Mouse (Mus musculus) hindbrain, embryonic 16.5 days (tissue): ENCODE data around the gene Recql5. TPM values are rescaled to one million over a fixed set of nuclear protein-coding genes. Genes with fewer than 3 reads are reported as not detected.

ENCODE experiments used
- ATAC-seq: fragments of 200-750 bp; cut with Nextera tagmentation; 2 replicates; pipeline ENCODE4 v1.8.0; 2017; ENCODE audit warnings: moderate TSS enrichment, moderate library complexity
- H3K27ac ChIP-seq: fragments of 300-500 bp; sonication (generic); 2 replicates; pipeline ENCODE4 v1.5.1; 2014; ENCODE audit warnings: low read depth, mild to moderate bottlenecking, control low read depth, low read length, moderate library complexity
- H3K27me3 ChIP-seq: fragments of 300-500 bp; sonication (generic); replicated peaks from 2 replicates; pipeline ENCODE4 v1.6.1; 2014; ENCODE audit warnings: low read length; ENCODE audit not compliant: control insufficient read depth, insufficient read depth
- H3K36me3 ChIP-seq: fragments of 300-500 bp; sonication (generic); 2 replicates; pipeline ENCODE4 v1.6.1; 2014; ENCODE audit warnings: mild to moderate bottlenecking, low read length, moderate library complexity, mixed read lengths; ENCODE audit not compliant: control insufficient read depth, insufficient read depth
- H3K4me1 ChIP-seq: fragments of 300-500 bp; sonication (generic); 2 replicates; pipeline ENCODE4 v1.6.1; 2014; ENCODE audit warnings: low read depth, low read length; ENCODE audit not compliant: control insufficient read depth, insufficient read depth
- H3K4me2 ChIP-seq: fragments of 300-500 bp; sonication (generic); 2 replicates; pipeline ENCODE4 v1.6.1; 2014; ENCODE audit warnings: mild to moderate bottlenecking, low read length, control low read depth, moderate library complexity
- H3K4me3 ChIP-seq: fragments of 300-500 bp; sonication (generic); 2 replicates; pipeline ENCODE4 v1.5.1; 2014; ENCODE audit warnings: mild to moderate bottlenecking, low read length, control low read depth, moderate library complexity
- H3K9ac ChIP-seq: fragments of 300-500 bp; sonication (generic); 2 replicates; pipeline ENCODE4 v1.6.1; 2014; ENCODE audit warnings: low read depth, mild to moderate bottlenecking, control low read depth, low read length, moderate library complexity
- H3K9me3 ChIP-seq: fragments of 300-500 bp; sonication (generic); 2 replicates; pipeline ENCODE4 v1.6.1; 2014; ENCODE audit warnings: mild to moderate bottlenecking, low read length, moderate library complexity; ENCODE audit not compliant: control insufficient read depth
- WGBS: fragments of 180-500 bp; shearing (Covaris S2); extraction: QIAGEN DNeasy Blood & Tissue Kit; methylation state at CpG from one replicate; pipeline ENCODE4 v1.1.7; 2014; 5-methylcytosine and 5-hydroxymethylcytosine counted together
- polyA plus RNA-seq: library from polyadenylated mRNA; unstranded; fragments of >200 nt; fragmentation: Nextera tagmentation; extraction: Ambion mirVana; gene quantifications from 2 replicates; pipeline ENCODE4 v1.2.1, GENCODE M21; 2015

The Recql5 gene
- polyA plus RNA-seq, 1 experiment from 2014 or later, result 21.3 TPM

DNA sequence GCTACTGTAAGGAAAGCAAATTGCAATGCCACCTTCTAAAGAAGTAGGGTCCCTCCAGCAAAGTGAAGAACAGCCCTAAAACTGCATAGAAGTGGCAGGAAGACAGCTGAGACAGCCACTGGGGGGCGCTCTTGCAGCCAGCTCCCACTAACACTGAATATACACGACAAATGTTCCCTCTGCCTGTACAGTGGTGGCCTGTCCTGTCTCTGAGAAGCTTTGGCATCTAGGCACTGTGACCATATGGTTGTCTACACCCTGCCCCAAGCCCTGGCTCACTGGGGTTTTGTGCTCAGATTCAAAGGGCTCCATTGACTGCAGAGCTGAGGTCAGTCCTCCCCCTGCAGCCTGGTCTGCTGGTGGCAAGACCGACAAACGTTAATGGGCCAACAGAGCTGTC, 34.4 kb downstream of the Recql5 start:
- no peaks in the 10 kb centered on the region for H3K27me3 ChIP-seq
- H3K9ac ChIP-seq, result no peak overlapping the region
- H3K4me2 ChIP-seq, result no peak overlapping the region

DNA sequence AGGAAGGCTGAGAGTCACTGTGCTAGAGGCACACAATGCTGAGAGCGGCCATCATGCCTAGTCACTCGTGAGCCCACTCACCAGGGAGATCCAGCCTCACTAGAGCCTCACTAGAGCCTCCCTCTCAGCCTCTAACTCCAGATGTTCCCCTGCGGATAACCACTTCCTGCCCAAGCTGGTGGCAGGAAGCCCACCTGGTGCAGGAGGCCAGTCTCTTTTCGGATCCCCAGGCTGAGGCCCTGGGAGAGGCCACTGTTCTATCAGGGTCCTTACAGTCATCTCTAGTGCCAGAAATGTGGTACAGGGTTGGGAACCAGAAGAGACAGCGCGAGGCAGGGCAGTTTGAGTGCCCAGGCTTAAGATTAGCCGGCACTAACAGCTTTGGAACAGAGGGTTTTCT, 34.8 kb downstream of the Recql5 start:
- H3K36me3 ChIP-seq, result peaks cover 6% of the 10 kb centered on the region; the same call in 1 of the 2 replicates
- H3K4me3 ChIP-seq, result no peak overlapping the region
- 86% methylated on average over 7 of the region's 7 CpGs for WGBS
- no peaks in the 10 kb centered on the region for H3K27me3 ChIP-seq
- no peak overlapping the region for H3K9ac ChIP-seq
- no peak for ATAC-seq
- no peaks in the 10 kb centered on the region for H3K9me3 ChIP-seq
- H3K27ac ChIP-seq, result no peak overlapping the region
- no peak overlapping the region for H3K4me2 ChIP-seq
- peaks cover 4% of the 10 kb centered on the region; the same call in 1 of the 2 replicates for H3K4me1 ChIP-seq

More for the DNA sequence above, 34.4 kb downstream of the Recql5 start:
- ATAC-seq, result peak; percentile 77
- no peak overlapping the region for H3K4me3 ChIP-seq
- peaks cover 4% of the 10 kb centered on the region; the same call in 1 of the 2 replicates for H3K4me1 ChIP-seq
- peaks cover 6% of the 10 kb centered on the region; the same call in 1 of the 2 replicates for H3K36me3 ChIP-seq
- 7% methylated on average over 4 of the region's 4 CpGs for WGBS
- H3K9me3 ChIP-seq, result no peaks in the 10 kb centered on the region
- H3K27ac ChIP-seq, result no peak overlapping the region

DNA sequence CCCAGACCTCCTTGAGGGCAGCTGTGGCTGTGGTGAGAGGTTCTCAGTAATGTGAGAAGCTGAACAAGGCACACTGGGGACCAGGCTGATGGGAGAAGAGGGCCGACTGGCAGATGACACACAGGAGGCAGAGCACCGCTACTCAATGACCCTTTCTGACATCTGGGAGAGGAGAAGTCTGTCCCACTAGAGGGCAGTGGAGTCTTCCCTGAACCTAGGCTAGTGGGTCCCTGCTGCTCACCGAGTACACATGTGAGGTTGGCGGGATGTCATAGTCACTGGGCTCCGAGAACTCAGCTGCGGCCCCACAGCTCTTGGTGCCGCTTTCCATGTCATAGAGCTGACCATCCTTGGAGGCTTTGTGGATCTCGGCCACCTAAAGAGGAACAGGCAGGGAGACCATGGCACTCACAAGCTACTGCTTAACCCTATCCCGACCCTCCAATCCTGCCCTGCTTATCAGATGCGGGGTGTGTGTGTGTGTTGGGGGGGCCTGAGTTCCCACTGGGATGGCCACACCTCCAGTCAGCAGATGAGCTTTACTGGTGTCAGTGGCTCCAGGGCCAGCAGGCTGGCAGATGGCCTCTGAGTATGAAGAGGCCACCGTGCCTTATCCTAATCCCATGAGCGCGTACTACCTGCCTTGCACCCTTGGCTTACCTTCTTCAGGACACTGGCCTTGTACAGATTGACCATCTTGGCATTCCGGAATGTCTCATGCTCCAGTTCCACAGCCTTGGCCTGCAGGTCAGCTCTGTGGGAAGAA, 38.3 kb downstream of the Recql5 start:
- WGBS, result 69% methylated on average over 14 of the region's 14 CpGs
- ATAC-seq, result no peak
- H3K9me3 ChIP-seq, result no peaks in the 10 kb centered on the region
- H3K4me2 ChIP-seq, result no peak overlapping the region
- no peak overlapping the region for H3K27ac ChIP-seq
- no peak overlapping the region for H3K9ac ChIP-seq
- no peaks in the 10 kb centered on the region for H3K27me3 ChIP-seq
- peaks cover under 1% of the 10 kb centered on the region; the same call in 1 of the 2 replicates for H3K4me1 ChIP-seq
- H3K4me3 ChIP-seq, result no peak overlapping the region
- H3K36me3 ChIP-seq, result peaks cover 9% of the 10 kb centered on the region; the same call in 1 of the 2 replicates

DNA sequence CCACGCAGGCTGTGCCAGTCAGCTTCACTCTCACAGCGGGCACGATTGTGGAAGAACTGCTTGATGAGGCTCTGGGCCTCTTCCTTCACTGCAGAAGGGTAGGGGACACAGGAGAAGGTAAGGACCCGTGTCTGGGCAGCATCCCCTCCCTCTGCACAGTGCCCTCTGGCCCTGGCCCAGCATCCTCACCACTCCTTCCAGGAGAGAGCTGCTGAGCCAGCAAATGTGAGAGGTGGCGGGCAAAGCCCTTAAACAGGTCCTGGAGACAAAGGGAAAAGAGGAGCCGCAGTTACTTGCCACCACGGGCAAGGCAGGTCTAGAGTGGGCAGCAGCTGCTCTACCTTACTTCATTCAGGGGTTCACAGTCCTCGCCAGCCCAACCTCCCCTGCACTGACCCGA, 40.2 kb downstream of the Recql5 start:
- H3K9me3 ChIP-seq, result no peaks in the 10 kb centered on the region
- no peak overlapping the region for H3K9ac ChIP-seq
- no peak overlapping the region for H3K4me3 ChIP-seq
- no peak overlapping the region for H3K27ac ChIP-seq
- 86% methylated on average over 9 of the region's 9 CpGs for WGBS
- no peaks in the 10 kb centered on the region for H3K4me1 ChIP-seq
- no peak overlapping the region for H3K4me2 ChIP-seq
- peaks cover 9% of the 10 kb centered on the region; the same call in 1 of the 2 replicates for H3K36me3 ChIP-seq
- ATAC-seq, result no peak
- H3K27me3 ChIP-seq, result no peaks in the 10 kb centered on the region

DNA sequence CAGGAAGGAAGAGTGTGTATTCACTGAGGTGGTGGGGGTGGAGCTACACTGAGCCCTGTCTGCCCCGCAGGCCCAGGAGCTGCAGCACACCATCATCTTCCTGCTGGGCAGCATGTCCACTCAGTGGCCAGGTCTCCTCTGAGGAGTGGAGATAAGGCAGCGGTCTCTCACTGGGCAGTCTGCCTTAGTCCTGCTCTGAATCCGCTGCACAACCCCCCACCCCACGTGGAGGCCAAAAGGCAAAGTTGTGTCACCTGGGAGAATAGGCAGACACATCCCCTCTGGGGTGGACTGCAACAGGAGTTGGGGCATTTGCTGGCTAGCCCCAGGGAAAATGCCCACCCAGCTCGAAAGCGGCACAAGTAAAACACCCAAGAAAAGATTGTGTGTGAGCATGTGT, 41.1 kb downstream of the Recql5 start:
- Histone ChIP-seq H3K27ac (no peak overlapping the region), H3K9ac (no peak overlapping the region), H3K4me1 (no peaks in the 10 kb centered on the region), H3K9me3 (no peaks in the 10 kb centered on the region), H3K27me3 (no peaks in the 10 kb centered on the region), H3K4me3 (no peak overlapping the region), H3K4me2 (no peak overlapping the region), H3K36me3 (peaks cover 9% of the 10 kb centered on the region; the same call in 1 of the 2 replicates)
- WGBS, result 58% methylated on average over 6 of the region's 6 CpGs
- no peak for ATAC-seq

DNA sequence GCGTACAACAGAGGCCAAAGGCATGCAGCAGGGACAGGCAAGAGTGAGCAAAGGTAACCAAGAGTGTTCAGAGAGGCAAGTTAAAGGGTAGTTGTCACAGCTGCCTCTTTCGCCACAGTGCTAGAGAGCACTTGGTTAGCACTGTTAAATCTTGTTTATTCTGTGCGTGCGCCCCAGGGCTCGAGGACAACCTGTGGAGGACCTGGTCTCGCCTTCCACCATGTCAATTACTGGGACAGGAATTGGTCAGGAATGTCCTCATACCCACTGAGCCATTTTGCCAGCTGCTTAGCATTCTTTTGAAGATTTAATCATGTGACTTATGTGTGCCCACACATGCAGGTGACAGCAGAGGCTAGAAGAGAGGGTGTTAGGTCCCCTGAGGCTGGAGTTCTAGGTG, 44.1 kb downstream of the Recql5 start:
- H3K4me3 ChIP-seq, result no peak overlapping the region
- H3K36me3 ChIP-seq, result 0 out of 2 replicates have a peak, but pooled peaks cover 3% of the 10 kb centered on the region
- H3K4me1 ChIP-seq, result no peaks in the 10 kb centered on the region
- no peak overlapping the region for H3K9ac ChIP-seq
- no peak for ATAC-seq
- no peaks in the 10 kb centered on the region for H3K9me3 ChIP-seq
- no peak overlapping the region for H3K27ac ChIP-seq
- no peaks in the 10 kb centered on the region for H3K27me3 ChIP-seq
- 90% methylated on average over 6 of the region's 6 CpGs for WGBS
- H3K4me2 ChIP-seq, result no peak overlapping the region

DNA sequence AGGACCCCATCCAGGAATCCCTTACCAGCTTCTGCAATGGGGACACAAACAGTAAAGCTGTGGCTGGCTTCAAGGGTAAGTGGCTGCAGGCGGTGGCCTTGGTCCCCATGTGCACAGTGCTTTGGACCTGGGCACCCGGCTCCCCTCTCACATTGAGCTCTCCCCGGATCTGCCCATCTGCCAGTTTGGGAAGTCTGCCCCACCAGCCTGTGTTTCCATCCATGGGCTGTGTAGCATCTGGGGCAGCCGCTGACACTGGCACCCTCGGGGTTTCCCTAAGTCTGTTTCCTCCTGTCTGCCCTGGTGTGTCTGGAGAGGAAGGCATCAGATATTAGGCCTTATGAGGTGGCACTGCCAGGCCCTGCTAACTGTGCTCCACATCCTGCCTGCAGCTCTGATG, 45.3 kb downstream of the Recql5 start:
- no peak for ATAC-seq
- WGBS, result 50% methylated on average over 5 of the region's 5 CpGs
- H3K36me3 ChIP-seq, result 0 out of 2 replicates have a peak, but pooled peaks cover under 1% of the 10 kb centered on the region
- no peaks in the 10 kb centered on the region for H3K27me3 ChIP-seq
- H3K9me3 ChIP-seq, result no peaks in the 10 kb centered on the region
- no peak overlapping the region for H3K27ac ChIP-seq
- H3K4me2 ChIP-seq, result no peak overlapping the region
- H3K4me1 ChIP-seq, result no peaks in the 10 kb centered on the region
- no peak overlapping the region for H3K9ac ChIP-seq
- H3K4me3 ChIP-seq, result no peak overlapping the region

DNA sequence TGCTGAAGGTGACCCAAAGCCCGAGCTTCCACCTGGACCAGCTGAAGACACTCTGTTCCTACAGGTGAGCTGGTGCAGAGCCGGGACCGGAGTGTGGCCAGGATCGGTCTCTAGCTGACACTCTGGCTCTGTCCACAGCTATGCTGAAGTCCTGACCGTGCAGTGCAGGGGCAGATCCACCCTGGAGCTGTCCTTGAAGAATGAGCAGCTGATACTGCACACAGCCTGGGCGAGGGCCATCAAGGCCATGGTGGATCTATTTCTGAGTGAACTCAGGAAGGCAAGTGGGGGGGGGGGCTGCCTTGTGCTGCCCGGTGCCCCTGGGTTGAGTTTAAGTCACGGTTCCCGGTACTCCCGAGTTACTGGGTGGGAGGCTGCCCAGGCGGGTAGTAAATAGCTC, 46.8 kb downstream of the Recql5 start:
- H3K27me3 ChIP-seq, result 0 out of 2 replicates have a peak, but pooled peaks cover 2% of the 10 kb centered on the region
- no peaks in the 10 kb centered on the region for H3K36me3 ChIP-seq
- no peak overlapping the region for H3K4me2 ChIP-seq
- no peak overlapping the region for H3K4me3 ChIP-seq
- H3K9me3 ChIP-seq, result no peaks in the 10 kb centered on the region
- no peak overlapping the region for H3K27ac ChIP-seq
- no peak overlapping the region for H3K9ac ChIP-seq
- 89% methylated on average over 11 of the region's 11 CpGs for WGBS
- no peaks in the 10 kb centered on the region for H3K4me1 ChIP-seq
- no peak for ATAC-seq

DNA sequence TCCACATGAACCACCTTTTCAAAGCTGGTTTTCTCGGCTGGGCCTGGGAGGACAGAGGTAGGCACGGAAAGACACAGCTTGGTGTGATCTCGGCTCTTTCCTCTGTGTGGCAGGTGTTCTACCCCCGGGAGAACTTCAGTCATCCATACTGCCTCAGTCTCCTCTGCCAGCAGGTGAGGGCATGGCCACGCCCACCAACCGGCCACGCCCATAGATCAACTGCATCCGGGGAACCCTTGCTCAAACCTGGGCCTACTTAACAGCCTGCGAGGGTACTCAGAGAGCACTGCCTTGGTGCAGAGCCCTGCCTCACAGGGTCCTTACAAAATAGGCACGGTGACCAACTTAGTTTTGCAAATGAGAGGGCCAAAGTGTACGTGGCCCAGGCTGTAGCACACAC, 48.0 kb downstream of the Recql5 start:
- 73% methylated on average over 11 of the region's 11 CpGs for WGBS
- no peak for ATAC-seq
- no peak overlapping the region for H3K4me2 ChIP-seq

More for the DNA sequence above, 48.0 kb downstream of the Recql5 start:
- H3K27ac ChIP-seq, result no peak overlapping the region
- no peaks in the 10 kb centered on the region for H3K4me1 ChIP-seq
- no peaks in the 10 kb centered on the region for H3K36me3 ChIP-seq
- H3K9ac ChIP-seq, result no peak overlapping the region
- H3K27me3 ChIP-seq, result 0 out of 2 replicates have a peak, but pooled peaks cover 2% of the 10 kb centered on the region
- no peak overlapping the region for H3K4me3 ChIP-seq
- no peaks in the 10 kb centered on the region for H3K9me3 ChIP-seq
